Mouse (Mus musculus) kidney, adult 2 months (tissue): ENCODE measurements around the gene Arid1b.

Source experiments
- CTCF ChIP-seq: fragments of 200-500 bp; conservative IDR thresholded peaks from 2 replicates; pipeline ENCODE4 v1.5.1; 2011; ENCODE audit warnings: low read depth, mild to moderate bottlenecking, control low read depth, low read length, moderate library complexity, mixed read lengths; ENCODE audit not compliant: insufficient read depth, insufficient read length
- POLR2A ChIP-seq: fragments of 200-500 bp; IDR thresholded peaks from one replicate; pipeline ENCODE4 v1.6.1; 2011; ENCODE audit warnings: low read depth, low read length, control low read depth

GRCm38 (mm10) chr17:5305783-5306477 lies 311.8 kb downstream of the Arid1b start:
- TF ChIP-seq POLR2A, result no peak
- no peak for TF ChIP-seq CTCF
